Mouse (Mus musculus): ENCODE results near the gene Mpl. TPM values are rescaled to one million over a fixed set of nuclear protein-coding genes. Genes with fewer than 3 reads are reported as not detected.
A peak's percentile ranks its signal among the peaks of the same experiment; 100 is the strongest.

Gene Mpl
- polyA plus RNA-seq, 1 experiment from 2014 or later = 0.46 TPM

DNA sequence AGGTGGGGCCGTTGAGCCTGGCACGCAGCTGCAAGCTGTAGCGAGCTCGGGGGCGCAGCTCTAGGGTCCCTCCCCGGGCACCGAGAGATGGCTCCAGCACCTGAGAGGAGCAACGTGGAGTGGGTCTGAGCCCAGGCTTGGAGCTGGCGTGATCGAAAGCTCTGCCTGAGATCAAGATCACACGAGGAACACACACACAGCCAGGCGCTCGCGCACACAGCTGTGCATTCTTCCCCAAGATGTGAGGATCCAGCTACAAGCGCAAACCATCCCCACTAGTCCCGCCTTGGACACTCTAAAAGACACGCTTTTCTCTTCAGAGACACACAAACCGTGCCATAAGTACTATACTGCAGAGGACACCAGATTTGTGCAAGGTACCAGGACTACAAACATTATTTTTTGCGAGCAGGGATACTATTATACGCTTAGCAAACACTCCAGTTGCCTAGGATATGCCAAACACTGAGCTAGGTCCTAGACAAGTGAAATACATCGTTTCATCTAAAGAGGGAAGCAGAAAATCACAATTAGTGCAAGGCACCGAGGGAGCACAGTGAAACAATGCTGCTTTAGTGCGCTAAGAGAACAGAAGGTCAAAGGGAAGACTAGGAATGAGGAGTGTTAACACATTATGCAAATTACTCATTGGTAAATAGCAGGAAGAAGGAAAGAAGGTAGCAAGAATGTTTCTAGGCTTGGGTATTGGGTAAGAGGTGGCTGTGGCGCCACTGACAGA lies 10.7 kb downstream of the Mpl start:
- peak overlapping the region; percentile 82 for H3K4me2 ChIP-seq (replicated peaks)
- no peaks in the 10 kb centered on the region for H3K9me3 ChIP-seq
- peaks cover 15% of the 10 kb centered on the region; the same call in 1 of the 2 replicates for H3K4me1 ChIP-seq
- H3K27me3 ChIP-seq (replicated peaks) = 0 out of 2 replicates have a peak, but pooled peaks cover 8% of the 10 kb centered on the region
- peak overlapping the region; percentile 37 for H3K4me3 ChIP-seq
- no peaks in the 10 kb centered on the region for H3K36me3 ChIP-seq
- H3K27ac ChIP-seq = no peak overlapping the region
- 13% methylated on average over 24 of the region's 24 CpGs for WGBS
- H3K9ac ChIP-seq = peak overlapping the region; percentile 55
- peak; percentile 52 for ATAC-seq (ENCODE audit: low FRiP score, low read depth)

DNA sequence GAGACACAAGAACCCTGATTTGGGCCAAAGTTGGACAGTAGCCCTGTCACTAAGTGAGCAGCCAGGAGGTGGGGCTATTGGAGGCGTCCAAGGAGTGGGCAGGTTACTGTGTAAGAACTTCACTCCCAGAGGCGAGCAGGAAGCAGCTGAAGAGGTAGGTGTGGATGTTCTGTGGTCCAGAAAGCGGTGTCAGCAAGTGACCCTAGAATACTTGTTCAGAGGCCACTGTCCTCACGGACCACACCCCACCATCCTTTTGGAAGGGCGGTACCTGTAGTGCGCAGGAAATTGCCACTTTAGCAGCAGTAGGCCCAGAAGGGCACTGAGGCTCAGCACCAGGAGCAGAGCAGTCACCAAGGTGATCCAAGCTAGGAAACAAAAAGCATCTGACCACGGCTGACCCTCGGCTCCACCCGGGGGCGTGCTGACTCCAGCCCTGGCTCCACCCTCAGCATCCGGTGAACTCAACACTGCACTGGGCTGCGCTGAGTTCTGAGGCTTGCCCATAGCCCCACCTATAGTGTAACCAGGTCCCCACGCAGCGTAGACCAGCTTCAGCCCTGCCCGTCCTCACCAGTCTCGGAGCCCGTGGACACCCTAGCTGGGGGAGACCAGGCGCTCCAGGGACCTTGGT lies 11.4 kb downstream of the Mpl start:
- peak overlapping the region; percentile 37 for H3K4me3 ChIP-seq
- no peaks in the 10 kb centered on the region for H3K9me3 ChIP-seq
- H3K27ac ChIP-seq = no peak overlapping the region
- H3K36me3 ChIP-seq = no peaks in the 10 kb centered on the region
- H3K9ac ChIP-seq = peak overlapping the region; percentile 55
- peak overlapping the region; percentile 82 for H3K4me2 ChIP-seq (replicated peaks)
- peaks cover 15% of the 10 kb centered on the region; the same call in 1 of the 2 replicates for H3K4me1 ChIP-seq
- ATAC-seq (ENCODE audit: low FRiP score, low read depth) = peak; percentile 73
- 0 out of 2 replicates have a peak, but pooled peaks cover 8% of the 10 kb centered on the region for H3K27me3 ChIP-seq (replicated peaks)
- 18% methylated on average over 18 of the region's 18 CpGs for WGBS

DNA sequence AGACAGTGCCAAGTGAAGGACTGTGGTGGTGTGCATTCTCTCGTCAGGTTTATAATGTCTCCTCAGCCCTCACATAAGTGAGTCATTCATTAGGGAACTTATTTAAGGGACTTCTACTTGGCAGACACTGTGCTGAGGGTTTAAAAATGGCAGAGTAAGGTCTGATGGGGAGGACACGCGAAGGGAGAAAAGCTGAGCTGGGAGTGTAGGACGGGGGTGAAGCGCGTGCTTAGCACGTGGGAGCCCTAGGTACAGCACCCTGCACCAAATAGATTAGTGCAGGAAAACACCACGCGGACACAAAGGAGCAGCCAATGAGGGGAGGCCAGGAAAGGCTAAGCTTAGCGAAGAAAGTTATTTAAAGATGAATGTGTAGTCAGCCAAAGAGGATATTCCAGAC lies 12.2 kb downstream of the Mpl start:
- WGBS = 90% methylated on average over 10 of the region's 10 CpGs
- no peaks in the 10 kb centered on the region for H3K9me3 ChIP-seq
- peaks cover 15% of the 10 kb centered on the region; the same call in 1 of the 2 replicates for H3K4me1 ChIP-seq
- no peaks in the 10 kb centered on the region for H3K36me3 ChIP-seq
- H3K27me3 ChIP-seq (replicated peaks) = 0 out of 2 replicates have a peak, but pooled peaks cover 8% of the 10 kb centered on the region
- no peak for ATAC-seq (ENCODE audit: low FRiP score, low read depth)
- H3K4me2 ChIP-seq (replicated peaks) = no peak overlapping the region
- no peak overlapping the region for H3K4me3 ChIP-seq
- no peak overlapping the region for H3K9ac ChIP-seq
- H3K27ac ChIP-seq = no peak overlapping the region

DNA sequence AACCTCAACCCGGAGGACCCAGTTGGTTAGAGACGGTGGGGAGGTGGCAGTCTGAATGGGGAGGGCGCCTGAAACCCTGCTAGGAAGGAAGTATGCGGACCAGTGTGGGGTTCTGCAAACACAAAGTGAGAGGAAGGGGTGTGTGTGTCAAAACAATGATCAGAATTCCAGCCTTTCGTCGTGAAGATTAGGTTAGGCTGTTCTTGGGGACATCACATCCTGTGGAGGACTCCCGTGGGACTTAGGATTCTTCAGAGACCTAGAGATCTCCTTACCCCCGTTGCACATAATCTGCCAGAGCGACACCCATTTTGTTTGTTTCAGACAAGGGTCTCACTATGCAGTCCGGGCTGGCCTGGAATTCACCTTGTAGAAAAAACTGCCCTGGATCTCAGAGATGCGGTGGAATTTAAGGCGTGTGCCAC lies 19.5 kb downstream of the Mpl start:
- H3K27me3 ChIP-seq (replicated peaks) = no peaks in the 10 kb centered on the region
- H3K9ac ChIP-seq = peak overlapping the region; percentile 61
- peak overlapping the region; percentile 71 for H3K4me3 ChIP-seq
- no peak; the same call in 1 of the 2 replicates for ATAC-seq (ENCODE audit: low FRiP score, low read depth)
- H3K4me2 ChIP-seq (replicated peaks) = peak overlapping the region; percentile 99
- WGBS = 9% methylated on average over 12 of the region's 12 CpGs
- no peak overlapping the region; the same call in 1 of the 2 replicates for H3K27ac ChIP-seq
- no peaks in the 10 kb centered on the region for H3K9me3 ChIP-seq
- H3K36me3 ChIP-seq = peaks cover 25% of the 10 kb centered on the region
- peaks cover 38% of the 10 kb centered on the region for H3K4me1 ChIP-seq

DNA sequence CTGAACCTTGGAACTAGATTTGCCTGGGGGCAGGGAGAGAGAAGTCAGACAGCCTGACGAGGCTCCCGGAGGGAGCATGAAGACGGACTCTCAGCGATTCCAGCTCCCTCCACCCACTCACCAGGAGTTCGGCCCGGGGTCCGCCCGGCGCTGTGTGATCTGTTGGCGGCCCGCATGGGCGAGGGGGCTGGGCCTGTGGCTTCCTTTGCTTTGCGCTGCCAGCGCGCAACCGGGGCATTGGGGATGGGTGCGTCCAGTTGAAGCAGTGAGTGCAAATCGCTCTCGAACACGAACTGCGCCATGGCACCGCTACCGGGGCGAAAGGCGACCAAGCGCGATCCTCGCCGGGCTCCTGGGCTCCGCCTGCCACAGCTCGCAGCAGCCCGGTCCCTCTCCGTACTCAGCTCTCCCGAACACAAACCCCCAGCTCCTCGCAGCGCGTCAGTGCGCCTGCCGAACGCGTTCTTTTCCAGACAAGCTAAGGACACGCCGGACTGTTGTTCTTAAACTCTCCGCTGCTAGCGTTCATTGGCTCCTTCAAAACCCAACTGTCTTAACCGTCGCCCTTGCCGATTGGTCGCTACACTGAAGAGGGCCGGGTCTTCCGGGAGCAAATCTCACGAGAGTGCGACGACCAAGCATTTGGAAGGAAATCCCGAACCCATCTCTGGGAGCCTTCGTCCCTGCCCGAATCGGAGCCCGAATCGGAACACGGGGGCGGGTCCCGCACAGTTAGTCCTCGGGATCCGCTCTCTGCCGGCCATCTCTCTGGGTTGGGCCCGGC lies 20.3 kb downstream of the Mpl start, which contains the start of gene Cdc20:
Gene Cdc20 (minus strand): TSS at position 533 of the 784 bp plus-strand sequence.
- Histone ChIP-seq H3K36me3 (peaks cover 33% of the 10 kb centered on the region), H3K9ac (peak within 1 kb of the TSS; percentile 82), H3K4me1 (peaks cover 38% of the 10 kb centered on the region), H3K4me3 (peak within 1 kb of the TSS; percentile 71), H3K4me2 (replicated peaks) (peak within 1 kb of the TSS; percentile 99), H3K27me3 (replicated peaks) (no peaks in the 10 kb centered on the region), H3K27ac (no peak within 1 kb of the TSS; the same call in 1 of the 2 replicates), H3K9me3 (no peaks in the 10 kb centered on the region)
- peak; percentile 95 for ATAC-seq (ENCODE audit: low FRiP score, low read depth)
- under 1% methylated on average over 67 of the region's 67 CpGs for WGBS

DNA sequence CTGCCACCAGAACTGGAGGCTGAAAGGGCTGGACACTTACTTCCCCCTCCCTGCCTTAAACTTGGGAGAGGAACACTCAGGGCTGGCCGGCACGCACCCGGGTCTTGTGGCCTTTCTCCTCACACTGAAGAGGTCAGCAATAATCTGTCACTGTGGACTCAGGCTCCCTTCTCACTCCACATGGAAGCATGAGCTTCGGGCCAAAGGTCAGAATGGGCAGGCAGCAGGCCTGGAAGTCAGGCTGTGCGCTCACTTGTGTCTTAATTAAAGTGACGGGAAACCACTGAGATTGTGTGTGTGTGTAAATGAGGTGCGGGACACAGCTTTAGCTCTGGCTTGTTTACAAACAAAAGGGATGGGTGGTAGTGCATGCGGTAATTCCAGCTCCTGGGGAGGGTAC lies 25.0 kb downstream of the Mpl start:
- Histone ChIP-seq H3K9ac (no peak overlapping the region), H3K36me3 (peaks cover 52% of the 10 kb centered on the region), H3K4me1 (peaks cover 47% of the 10 kb centered on the region), H3K27ac (no peak overlapping the region), H3K4me3 (no peak overlapping the region), H3K9me3 (no peaks in the 10 kb centered on the region), H3K4me2 (replicated peaks) (no peak overlapping the region), H3K27me3 (replicated peaks) (no peaks in the 10 kb centered on the region)
- 77% methylated on average over 8 of the region's 8 CpGs for WGBS
- no peak for ATAC-seq (ENCODE audit: low FRiP score, low read depth)

DNA sequence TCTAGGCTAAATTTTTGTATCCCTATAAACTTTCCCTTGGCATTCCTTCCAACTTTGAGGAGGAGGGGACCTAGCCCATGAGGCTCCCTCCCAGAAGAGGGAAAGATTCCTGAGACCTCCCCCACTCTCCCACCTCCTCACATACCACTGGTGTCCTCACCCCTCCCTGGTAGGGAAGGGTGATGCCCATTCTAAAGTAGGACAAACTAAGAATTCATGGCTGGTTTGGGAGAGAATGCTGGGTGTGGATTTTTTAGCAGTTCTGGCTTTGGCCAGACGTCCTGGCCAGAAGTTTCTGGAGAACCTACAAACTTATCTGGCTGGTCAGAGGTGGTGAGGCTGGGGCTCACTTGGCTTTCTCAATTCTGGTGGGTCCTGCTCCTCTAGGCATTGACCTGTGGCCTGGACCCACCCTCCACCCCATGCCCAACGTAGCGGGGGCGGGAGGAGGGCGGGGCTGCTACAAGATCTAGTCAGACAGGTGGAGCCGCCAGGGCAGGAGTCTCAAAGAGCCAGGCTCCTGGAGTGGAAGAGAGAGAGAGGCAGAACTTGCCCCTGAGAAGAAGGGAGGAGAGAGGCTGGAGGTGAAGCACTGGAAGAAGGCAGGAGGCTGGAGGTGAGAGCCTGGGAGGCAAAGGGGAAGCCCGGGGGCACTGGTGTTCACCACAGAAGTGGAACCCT lies 28.0 kb downstream of the Mpl start:
- Histone ChIP-seq H3K27me3 (replicated peaks) (no peaks in the 10 kb centered on the region), H3K4me3 (no peak overlapping the region), H3K9me3 (no peaks in the 10 kb centered on the region), H3K4me2 (replicated peaks) (peak overlapping the region; percentile 85; the same call in 1 of the 2 replicates), H3K4me1 (peaks cover 25% of the 10 kb centered on the region), H3K9ac (no peak overlapping the region), H3K36me3 (peaks cover 40% of the 10 kb centered on the region), H3K27ac (no peak overlapping the region)
- WGBS = 66% methylated on average over 7 of the region's 7 CpGs
- ATAC-seq (ENCODE audit: low FRiP score, low read depth) = no peak

DNA sequence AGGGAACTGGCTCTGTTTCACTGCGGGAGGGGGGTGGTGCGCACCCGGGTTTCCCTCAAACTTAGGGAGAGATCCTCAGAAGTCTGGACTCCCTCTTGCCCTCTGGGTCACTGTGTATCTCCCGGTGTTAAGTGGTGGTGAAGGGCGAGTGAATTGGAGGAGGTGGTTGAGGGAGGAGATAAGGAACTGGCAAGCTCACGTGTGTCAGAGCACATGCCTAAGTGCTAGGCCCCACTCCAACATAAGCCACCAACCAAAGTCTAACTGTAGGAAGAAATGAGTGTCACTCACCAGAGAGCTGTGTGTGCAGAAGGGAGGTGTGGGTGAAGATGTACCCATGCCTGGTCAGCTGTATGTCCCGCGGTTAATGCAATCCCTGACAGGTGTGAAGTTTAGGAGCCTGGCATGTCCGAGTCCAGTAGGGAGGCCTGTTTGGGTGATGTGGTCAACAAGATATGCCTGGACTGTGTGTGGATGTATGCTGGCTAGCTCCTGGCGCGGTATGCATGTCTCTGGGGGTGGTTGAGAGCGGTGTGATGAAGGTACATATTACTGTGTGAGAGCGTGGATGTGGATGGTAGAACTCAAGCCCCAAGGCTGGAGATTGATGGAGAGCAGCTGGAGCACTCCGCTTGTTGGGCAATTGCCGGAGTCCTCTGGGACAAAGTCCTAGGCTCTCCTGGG lies 28.6 kb downstream of the Mpl start:
- H3K9me3 ChIP-seq = no peaks in the 10 kb centered on the region
- H3K27me3 ChIP-seq (replicated peaks) = no peaks in the 10 kb centered on the region
- H3K27ac ChIP-seq = no peak overlapping the region
- peak; percentile 22; the same call in 1 of the 2 replicates for ATAC-seq (ENCODE audit: low FRiP score, low read depth)
- peak overlapping the region; percentile 67 for H3K9ac ChIP-seq
- peaks cover 19% of the 10 kb centered on the region for H3K4me1 ChIP-seq
- peak overlapping the region; percentile 85 for H3K4me2 ChIP-seq (replicated peaks)
- WGBS = 51% methylated on average over 15 of the region's 15 CpGs
- H3K36me3 ChIP-seq = peaks cover 39% of the 10 kb centered on the region
- peak overlapping the region; percentile 59 for H3K4me3 ChIP-seq

DNA sequence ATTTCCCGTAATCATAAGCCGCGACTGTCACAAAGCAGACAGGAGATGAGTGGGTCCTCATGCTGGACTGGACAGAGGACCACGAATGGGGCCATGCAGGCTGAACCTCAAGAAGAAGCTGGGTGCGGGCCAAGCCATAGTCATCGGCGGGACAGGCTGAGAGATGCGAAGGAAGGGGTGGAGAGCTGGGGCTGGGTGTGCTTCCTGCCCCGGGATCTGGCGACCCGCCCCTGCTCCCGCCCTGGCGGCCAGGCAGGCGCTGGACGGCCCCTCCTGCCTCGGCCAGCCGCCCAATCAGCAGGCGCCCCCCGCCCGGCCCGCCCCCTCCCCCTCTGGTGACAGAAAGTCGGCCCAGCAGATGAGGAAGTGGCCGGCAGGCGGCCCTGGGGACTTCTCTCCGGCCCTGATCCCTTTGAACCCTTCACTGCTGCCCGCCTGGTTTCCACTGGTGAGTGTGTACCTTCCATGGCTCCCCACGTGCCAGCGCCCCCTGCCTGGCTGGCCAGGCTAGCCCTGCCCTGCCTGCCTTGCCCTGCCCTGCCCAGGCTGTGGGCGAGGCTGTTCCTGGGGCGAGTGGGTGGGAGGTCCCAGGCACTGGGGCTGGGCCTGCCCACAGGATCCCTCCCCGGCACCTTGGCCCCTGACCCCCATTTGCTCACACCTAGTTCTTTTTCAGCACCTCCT lies 29.4 kb downstream of the Mpl start, which contains the start of gene Elovl1:
Gene Elovl1 (plus strand): TSS at position 326 of the 684 bp plus-strand sequence.
- Histone ChIP-seq H3K36me3 (peaks cover 32% of the 10 kb centered on the region), H3K27me3 (replicated peaks) (no peaks in the 10 kb centered on the region), H3K9me3 (no peaks in the 10 kb centered on the region), H3K27ac (peak within 1 kb of the TSS; percentile 54; the same call in 1 of the 2 replicates), H3K9ac (peak within 1 kb of the TSS; percentile 67), H3K4me2 (replicated peaks) (peak within 1 kb of the TSS; percentile 85), H3K4me3 (peak within 1 kb of the TSS; percentile 59), H3K4me1 (peaks cover 19% of the 10 kb centered on the region)
- ATAC-seq (ENCODE audit: low FRiP score, low read depth) = peak; percentile 92
- under 1% methylated on average over 19 of the region's 31 CpGs for WGBS

DNA sequence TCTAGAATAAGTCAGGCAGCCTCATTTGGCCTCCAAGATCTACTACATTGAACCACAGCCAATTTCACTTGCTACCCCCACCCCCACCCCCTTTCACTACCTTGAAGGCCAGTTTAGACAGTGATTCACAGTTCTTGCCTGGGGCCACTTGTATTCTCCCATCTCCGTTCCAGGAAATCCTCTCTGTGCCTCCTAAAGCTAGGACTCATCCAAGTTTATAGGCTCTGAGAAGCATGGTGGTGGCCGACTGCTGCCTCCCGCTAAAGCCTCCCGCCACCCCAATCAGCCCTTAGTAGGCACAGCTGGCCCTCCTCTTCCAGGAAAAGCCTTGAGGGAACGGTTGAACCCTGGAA lies 29.9 kb downstream of the Mpl start:
- peaks cover 26% of the 10 kb centered on the region for H3K36me3 ChIP-seq
- WGBS = 1% methylated on average over 5 of the region's 5 CpGs
- no peaks in the 10 kb centered on the region for H3K9me3 ChIP-seq
- H3K27me3 ChIP-seq (replicated peaks) = no peaks in the 10 kb centered on the region
- peak overlapping the region; percentile 59 for H3K4me3 ChIP-seq
- ATAC-seq (ENCODE audit: low FRiP score, low read depth) = no peak; the same call in 1 of the 2 replicates
- H3K27ac ChIP-seq = peak overlapping the region; percentile 54; the same call in 1 of the 2 replicates
- peaks cover 19% of the 10 kb centered on the region for H3K4me1 ChIP-seq
- H3K9ac ChIP-seq = peak overlapping the region; percentile 67
- H3K4me2 ChIP-seq (replicated peaks) = peak overlapping the region; percentile 85
